Mouse (Mus musculus) stomach, embryonic 16.5 days (tissue): ENCODE measurements at regions not wholly inside any gene's neighbourhood (a gene's known extent, or its start where the extent isn't known, plus 50 kb on each side); places are given as distances from the start of the nearest gene placed in this dataset.
"Not testable (repeated sequence)": the region's sequence is repeated elsewhere in the genome, so short reads cannot be mapped to it uniquely, and the experiment has no call there.

Source experiments
- ATAC-seq: fragments of 200-750 bp; cut with Nextera tagmentation; 2 replicates; pipeline ENCODE4 v1.8.0; 2017; ENCODE audit warnings: moderate number of reproducible peaks, moderate TSS enrichment; ENCODE audit not compliant: insufficient read depth, low FRiP score
- H3K27ac ChIP-seq: fragments of 300-500 bp; sonication (generic); 2 replicates; pipeline ENCODE4 v1.5.1; 2014; ENCODE audit warnings: low read length
- H3K27me3 ChIP-seq: fragments of 300-500 bp; sonication (generic); 2 replicates; pipeline ENCODE4 v1.6.1; 2014; ENCODE audit warnings: low read length, control low read depth, mixed read lengths; ENCODE audit not compliant: control insufficient read depth, insufficient read depth
- H3K36me3 ChIP-seq: fragments of 300-500 bp; sonication (generic); 2 replicates; pipeline ENCODE4 v1.6.1; 2014; ENCODE audit warnings: low read length; ENCODE audit not compliant: control insufficient read depth, insufficient read depth
- H3K4me1 ChIP-seq: fragments of 300-500 bp; sonication (generic); 2 replicates; pipeline ENCODE4 v1.6.1; 2014; ENCODE audit warnings: low read length, control low read depth, mixed read lengths; ENCODE audit not compliant: control insufficient read depth, insufficient read depth
- H3K4me2 ChIP-seq: fragments of 300-500 bp; sonication (generic); 2 replicates; pipeline ENCODE4 v1.6.1; 2014; ENCODE audit warnings: low read depth, low read length, mixed read lengths
- H3K4me3 ChIP-seq: fragments of 300-500 bp; sonication (generic); replicated peaks from 2 replicates; pipeline ENCODE4 v1.5.1; 2014; ENCODE audit warnings: mild to moderate bottlenecking, low read length
- H3K9ac ChIP-seq: fragments of 300-500 bp; sonication (generic); 2 replicates; pipeline ENCODE4 v1.6.1; 2014; ENCODE audit warnings: low read length
- H3K9me3 ChIP-seq: fragments of 300-500 bp; sonication (generic); replicated peaks from 2 replicates; pipeline ENCODE4 v1.6.1; 2016; ENCODE audit warnings: low read length, control low read depth; ENCODE audit not compliant: control insufficient read depth
- WGBS: fragments of 180-500 bp; shearing (Covaris S2); extraction: QIAGEN DNeasy Blood & Tissue Kit; methylation state at CpG from one replicate; pipeline ENCODE4 v1.1.7; 2014; 5-methylcytosine and 5-hydroxymethylcytosine counted together

GRCm38 (mm10) chr16:29760627-29761026 is 181.5 kb downstream of the Opa1 start:
- Histone ChIP-seq H3K36me3 (no peaks in the 10 kb centered on the region), H3K9me3 (peaks cover 5% of the 10 kb centered on the region; the same call in 1 of the 2 replicates), H3K9ac (no peak overlapping the region), H3K4me2 (no peak overlapping the region), H3K27me3 (peaks cover 3% of the 10 kb centered on the region; the same call in 1 of the 2 replicates), H3K27ac (peak overlapping the region; percentile 48; the same call in 1 of the 2 replicates), H3K4me3 (no peak overlapping the region), H3K4me1 (peaks cover 37% of the 10 kb centered on the region)
- no peak for ATAC-seq
- WGBS, result 91% methylated on average over 4 of the region's 4 CpGs

- Histone ChIP-seq H3K36me3 (no peaks in the 10 kb centered on the region), H3K9me3 (peaks cover 5% of the 10 kb centered on the region; the same call in 1 of the 2 replicates), H3K27me3 (peaks cover 3% of the 10 kb centered on the region; the same call in 1 of the 2 replicates), H3K4me1 (peaks cover 37% of the 10 kb centered on the region), H3K4me2 (no peak overlapping the region), H3K27ac (peak overlapping the region; percentile 59; the same call in 1 of the 2 replicates), H3K9ac (no peak overlapping the region), H3K4me3 (no peak overlapping the region)
- 20% methylated on average over 6 of the region's 6 CpGs for WGBS
- ATAC-seq, result peak; percentile 90
Observed at GRCm38 (mm10) chr16:29761779-29762277, 182.7 kb downstream of the Opa1 start.

GRCm38 (mm10) chr16:29764376-29764775 is 185.2 kb downstream of the Opa1 start:
- no peak for ATAC-seq

GRCm38 (mm10) chr16:29765801-29766200 is 186.7 kb downstream of the Opa1 start:
- H3K4me1 ChIP-seq, result peaks cover 16% of the 10 kb centered on the region
- not testable (repeated sequence) for ATAC-seq, H3K27me3 ChIP-seq, H3K4me3 ChIP-seq, H3K4me2 ChIP-seq, H3K27ac ChIP-seq, H3K9ac ChIP-seq, H3K36me3 ChIP-seq, H3K9me3 ChIP-seq
- WGBS, result 89% methylated on average over 3 of the region's 3 CpGs

More at GRCm38 (mm10) chr16:29764376-29764775, 185.2 kb downstream of the Opa1 start:
- no peak overlapping the region for H3K9ac ChIP-seq
- H3K36me3 ChIP-seq, result no peaks in the 10 kb centered on the region
- H3K27ac ChIP-seq, result no peak overlapping the region
- peaks cover 3% of the 10 kb centered on the region; the same call in 1 of the 2 replicates for H3K27me3 ChIP-seq
- H3K9me3 ChIP-seq, result peaks cover 5% of the 10 kb centered on the region; the same call in 1 of the 2 replicates
- H3K4me2 ChIP-seq, result no peak overlapping the region
- no peak overlapping the region for H3K4me3 ChIP-seq
- H3K4me1 ChIP-seq, result peaks cover 23% of the 10 kb centered on the region
- 71% methylated on average over 1 of the region's 1 CpGs for WGBS

- H3K36me3 ChIP-seq, result no peaks in the 10 kb centered on the region
Observed at GRCm38 (mm10) chr16:29771320-29771719, 192.2 kb downstream of the Opa1 start.

GRCm38 (mm10) chr16:29771728-29772608 is 192.8 kb downstream of the Opa1 start:
- no peaks in the 10 kb centered on the region for H3K27me3 ChIP-seq
- H3K4me2 ChIP-seq, result no peak overlapping the region
- H3K9ac ChIP-seq, result 0 out of 2 replicates have a peak overlapping the region, but pooled peaks have one; percentile 40
- peaks cover 19% of the 10 kb centered on the region for H3K4me1 ChIP-seq
- no peaks in the 10 kb centered on the region for H3K9me3 ChIP-seq
- ATAC-seq, result peak; percentile 45; the same call in 1 of the 2 replicates
- no peak overlapping the region for H3K4me3 ChIP-seq
- H3K36me3 ChIP-seq, result no peaks in the 10 kb centered on the region
- peak overlapping the region; percentile 43; the same call in 1 of the 2 replicates for H3K27ac ChIP-seq
- WGBS, result 41% methylated on average over 13 of the region's 13 CpGs

More at GRCm38 (mm10) chr16:29771320-29771719, 192.2 kb downstream of the Opa1 start:
- no peak overlapping the region for H3K4me3 ChIP-seq
- no peaks in the 10 kb centered on the region for H3K9me3 ChIP-seq
- 0 out of 2 replicates have a peak, but pooled peaks have one; percentile 2 for ATAC-seq
- H3K9ac ChIP-seq, result 0 out of 2 replicates have a peak overlapping the region, but pooled peaks have one; percentile 40
- H3K4me1 ChIP-seq, result peaks cover 19% of the 10 kb centered on the region
- no peaks in the 10 kb centered on the region for H3K27me3 ChIP-seq
- 43% methylated on average over 4 of the region's 4 CpGs for WGBS
- no peak overlapping the region for H3K4me2 ChIP-seq
- H3K27ac ChIP-seq, result peak overlapping the region; percentile 43; the same call in 1 of the 2 replicates

DNA sequence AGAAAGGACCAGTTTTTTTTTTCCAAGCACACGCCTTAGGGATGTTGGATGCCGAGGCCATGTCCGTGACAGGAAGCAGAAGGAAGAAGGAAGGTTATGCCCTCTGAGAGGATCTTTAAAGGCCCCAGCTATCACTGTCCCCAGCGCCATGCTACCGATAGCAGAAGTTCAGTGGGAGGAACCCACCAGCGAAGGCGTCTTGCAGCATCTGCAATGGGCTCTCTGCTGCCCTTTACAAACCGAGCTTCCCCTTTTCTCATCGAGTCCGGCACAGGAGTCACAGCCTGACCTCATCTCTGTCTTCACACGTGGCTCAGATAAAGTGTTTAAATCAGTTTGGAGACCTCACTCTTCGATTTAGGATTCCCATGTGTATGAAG is 193.5 kb downstream of the Opa1 start:
- H3K4me1 ChIP-seq, result peaks cover 19% of the 10 kb centered on the region
- no peaks in the 10 kb centered on the region for H3K27me3 ChIP-seq
- 65% methylated on average over 12 of the region's 12 CpGs for WGBS
- H3K4me2 ChIP-seq, result no peak overlapping the region
- H3K9ac ChIP-seq, result no peak overlapping the region
- H3K27ac ChIP-seq, result no peak overlapping the region
- ATAC-seq, result no peak
- H3K9me3 ChIP-seq, result no peaks in the 10 kb centered on the region
- H3K4me3 ChIP-seq, result no peak overlapping the region
- no peaks in the 10 kb centered on the region for H3K36me3 ChIP-seq

- no peaks in the 10 kb centered on the region for H3K36me3 ChIP-seq
- H3K9me3 ChIP-seq, result no peaks in the 10 kb centered on the region
- 93% methylated on average over 6 of the region's 6 CpGs for WGBS
- H3K9ac ChIP-seq, result no peak overlapping the region
- no peak overlapping the region for H3K4me3 ChIP-seq
- ATAC-seq, result no peak
- H3K27ac ChIP-seq, result no peak overlapping the region
- H3K4me1 ChIP-seq, result peaks cover 19% of the 10 kb centered on the region
- no peak overlapping the region for H3K4me2 ChIP-seq
- no peaks in the 10 kb centered on the region for H3K27me3 ChIP-seq
Observed at GRCm38 (mm10) chr16:29773056-29773455, 193.9 kb downstream of the Opa1 start.

DNA sequence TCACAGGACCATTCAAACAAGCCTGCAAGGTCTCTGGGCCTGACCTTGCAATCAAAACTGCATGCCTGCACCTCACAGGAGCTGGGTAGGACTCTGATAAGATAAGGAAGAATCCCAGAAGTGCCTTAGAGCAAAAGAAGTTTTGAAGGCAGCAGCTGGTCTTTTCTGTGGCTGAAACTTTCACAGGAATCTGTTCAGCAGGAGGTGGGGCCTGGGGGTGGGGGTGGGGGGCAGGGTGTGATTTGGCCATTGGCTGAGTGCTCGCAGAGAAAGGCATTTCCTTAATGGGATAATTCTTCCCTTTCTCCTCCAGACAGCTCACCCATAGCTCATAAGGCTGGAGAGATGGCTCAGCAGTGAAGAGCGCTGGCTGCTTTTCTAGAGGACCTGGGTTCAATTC is 195.8 kb downstream of the Opa1 start:
- Histone ChIP-seq H3K4me2 (no peak overlapping the region), H3K27ac (peak overlapping the region; percentile 95), H3K27me3 (no peaks in the 10 kb centered on the region), H3K9ac (peak overlapping the region; percentile 44; the same call in 1 of the 2 replicates), H3K4me1 (peaks cover 19% of the 10 kb centered on the region), H3K36me3 (no peaks in the 10 kb centered on the region), H3K9me3 (no peaks in the 10 kb centered on the region), H3K4me3 (no peak overlapping the region)
- peak; percentile 61; the same call in 1 of the 2 replicates for ATAC-seq
- WGBS, result 33% methylated on average over 2 of the region's 2 CpGs
